Mouse (Mus musculus) testis, adult 2 months (tissue): Measurements from ENCODE around the gene Tnfrsf11a.

ENCODE experiments used
- CTCF ChIP-seq: fragments of 200-500 bp; IDR thresholded peaks from 2 replicates; pipeline ENCODE4 v1.5.1; 2012; ENCODE audit warnings: low read depth, mild to moderate bottlenecking, inconsistent platforms, low read length, moderate library complexity; ENCODE audit not compliant: control insufficient read depth, insufficient read depth, insufficient replicate concordance
- POLR2A ChIP-seq: fragments of 200-500 bp; IDR thresholded peaks from 2 replicates; pipeline ENCODE4 v1.6.1; 2012; ENCODE audit warnings: low read depth, mild to moderate bottlenecking, inconsistent platforms, low read length, moderate library complexity; ENCODE audit not compliant: control insufficient read depth

- no peak for TF ChIP-seq CTCF
- TF ChIP-seq POLR2A = no peak
Measured at GRCm38 (mm10) chr1:105859740-105860139, 79.2 kb downstream of the Tnfrsf11a start.
